Mouse (Mus musculus): ENCODE data around the gene C77080. TPM values are rescaled to one million over a fixed set of nuclear protein-coding genes. Genes with fewer than 3 reads are reported as not detected.
"Not testable (repeated sequence)": the region's sequence is repeated elsewhere in the genome, so short reads cannot be mapped to it uniquely, and the experiment has no call there.

C77080 gene
- polyA plus RNA-seq, 1 experiment from 2014 or later, result 3.7 TPM

DNA sequence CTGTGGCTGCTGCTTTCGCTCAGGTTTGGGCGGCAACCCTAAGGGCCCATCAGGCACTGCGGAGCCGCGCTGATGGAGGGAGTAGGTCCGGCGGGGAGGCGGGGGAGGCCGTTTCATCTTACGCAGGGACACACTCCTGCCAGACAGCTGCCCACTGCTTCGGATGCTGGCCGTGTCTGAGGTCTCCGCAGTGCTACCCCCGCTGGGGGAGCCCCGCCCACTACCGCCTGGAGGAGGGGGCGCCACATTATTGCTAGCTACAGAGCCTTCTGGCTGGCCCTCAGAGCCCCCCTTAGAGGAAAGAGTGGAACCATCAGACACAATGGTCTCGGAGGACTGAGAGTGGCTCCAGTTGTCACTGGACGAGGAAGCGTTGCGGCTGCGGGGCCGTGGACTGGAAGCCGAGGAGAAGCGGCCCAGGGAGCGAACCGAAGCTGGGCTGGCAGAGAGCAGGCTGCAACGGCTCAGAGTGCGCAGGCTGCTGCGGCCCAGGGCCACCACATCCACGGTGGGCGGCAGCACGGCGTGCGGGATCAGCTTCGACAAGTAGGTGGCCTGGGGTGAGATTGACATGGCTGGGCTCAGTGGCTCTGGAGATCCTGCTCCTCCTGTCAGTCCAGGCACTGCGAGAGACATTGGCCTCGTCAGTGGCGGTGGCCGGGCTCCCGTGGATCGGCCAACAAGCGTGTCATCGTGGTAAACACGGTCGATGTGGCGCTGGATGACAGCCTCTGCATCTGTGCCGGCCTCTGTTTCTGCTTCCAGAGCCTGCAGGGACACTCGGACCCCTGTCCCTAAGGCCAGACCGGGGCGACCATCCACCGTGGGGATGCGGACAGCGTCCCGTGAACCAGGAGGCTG lies 37.6 kb downstream of the C77080 start:
- 30% methylated on average over 55 of the region's 55 CpGs for WGBS
- H3K4me2 ChIP-seq (ENCODE audit: low read depth, severe bottlenecking), result peak overlapping the region; percentile 55
- peaks cover 8% of the 10 kb centered on the region; the same call in 1 of the 2 replicates for H3K36me3 ChIP-seq (ENCODE audit: control insufficient read depth, insufficient read depth, low read length)
- peak overlapping the region; percentile 20 for H3K4me3 ChIP-seq (ENCODE audit: low read depth, low read length)
- ATAC-seq (ENCODE audit: insufficient number of reproducible peaks, low FRiP score, low TSS enrichment, low read depth), result 0 out of 2 replicates have a peak, but pooled peaks have one; percentile 32
- peak; percentile 56 for DNase-seq (ENCODE audit: low spot score)
- peak overlapping the region; percentile 45 for H3K9ac ChIP-seq (ENCODE audit: low read length)
- no peak overlapping the region for H3K27ac ChIP-seq (replicated peaks; ENCODE audit: low read depth, low read length)
- H3K9me3 ChIP-seq (ENCODE audit: control insufficient read depth, low read length), result no peaks in the 10 kb centered on the region
- H3K4me1 ChIP-seq (ENCODE audit: control insufficient read depth, insufficient read depth, low read length), result peaks cover 43% of the 10 kb centered on the region
- H3K27me3 ChIP-seq (ENCODE audit: control insufficient read depth, insufficient read depth, low read length), result peaks cover 2% of the 10 kb centered on the region; the same call in 1 of the 2 replicates

DNA sequence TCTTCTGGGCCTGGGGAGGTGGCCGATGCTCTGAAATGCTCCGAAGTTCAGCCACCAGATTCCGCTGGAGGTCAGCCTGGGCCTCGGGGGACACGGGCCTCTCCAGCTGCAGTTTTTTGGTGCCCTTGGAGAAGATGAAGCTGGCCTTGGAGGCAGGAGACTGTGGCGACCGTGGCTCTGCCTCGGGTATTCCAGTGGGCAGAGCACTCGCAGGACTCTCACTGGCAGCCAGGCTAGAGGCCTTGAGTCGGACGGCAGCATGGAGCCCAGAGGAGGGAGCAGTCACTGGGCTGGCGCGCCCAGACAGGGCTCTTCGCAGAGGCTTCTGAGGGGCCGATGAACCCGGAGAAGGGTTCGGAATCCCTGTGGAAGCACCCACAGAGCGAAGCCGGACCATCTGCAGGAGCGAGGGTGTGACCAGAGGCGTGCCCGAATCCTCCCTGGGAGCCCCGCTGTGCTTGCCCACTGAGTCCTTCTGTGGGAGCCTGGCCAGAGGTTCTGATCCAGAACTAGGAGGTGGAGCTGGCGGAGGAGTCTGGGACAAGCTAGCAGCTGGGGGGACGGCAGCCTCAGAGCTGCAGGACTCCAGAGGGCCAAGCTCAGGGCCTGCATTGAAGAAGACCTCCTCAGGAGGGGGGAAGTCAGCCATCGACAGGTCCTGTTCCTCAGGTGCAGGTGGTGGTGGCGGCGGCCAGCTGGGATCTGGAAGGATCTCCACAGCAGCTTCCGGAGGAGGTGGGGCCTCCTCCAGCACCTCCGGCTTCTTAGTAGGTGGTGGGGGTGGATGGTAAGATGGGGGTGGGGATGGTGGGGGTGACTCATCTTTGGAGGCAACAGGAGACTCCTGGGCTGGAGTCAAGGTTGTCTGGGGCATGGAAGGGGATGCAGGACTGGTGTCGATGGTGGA lies 38.9 kb downstream of the C77080 start:
- WGBS, result 62% methylated on average over 31 of the region's 31 CpGs
- Histone ChIP-seq H3K4me2 (ENCODE audit: low read depth, severe bottlenecking) (no peak overlapping the region), H3K9ac (ENCODE audit: low read length) (no peak overlapping the region), H3K9me3 (ENCODE audit: control insufficient read depth, low read length) (no peaks in the 10 kb centered on the region), H3K27ac (replicated peaks; ENCODE audit: low read depth, low read length) (no peak overlapping the region), H3K4me3 (ENCODE audit: low read depth, low read length) (no peak overlapping the region), H3K36me3 (ENCODE audit: control insufficient read depth, insufficient read depth, low read length) (peaks cover 10% of the 10 kb centered on the region), H3K27me3 (ENCODE audit: control insufficient read depth, insufficient read depth, low read length) (no peaks in the 10 kb centered on the region; the same call in 1 of the 2 replicates), H3K4me1 (ENCODE audit: control insufficient read depth, insufficient read depth, low read length) (peaks cover 33% of the 10 kb centered on the region)
- ATAC-seq (ENCODE audit: insufficient number of reproducible peaks, low FRiP score, low TSS enrichment, low read depth), result no peak
- DNase-seq (ENCODE audit: low spot score), result no peak

DNA sequence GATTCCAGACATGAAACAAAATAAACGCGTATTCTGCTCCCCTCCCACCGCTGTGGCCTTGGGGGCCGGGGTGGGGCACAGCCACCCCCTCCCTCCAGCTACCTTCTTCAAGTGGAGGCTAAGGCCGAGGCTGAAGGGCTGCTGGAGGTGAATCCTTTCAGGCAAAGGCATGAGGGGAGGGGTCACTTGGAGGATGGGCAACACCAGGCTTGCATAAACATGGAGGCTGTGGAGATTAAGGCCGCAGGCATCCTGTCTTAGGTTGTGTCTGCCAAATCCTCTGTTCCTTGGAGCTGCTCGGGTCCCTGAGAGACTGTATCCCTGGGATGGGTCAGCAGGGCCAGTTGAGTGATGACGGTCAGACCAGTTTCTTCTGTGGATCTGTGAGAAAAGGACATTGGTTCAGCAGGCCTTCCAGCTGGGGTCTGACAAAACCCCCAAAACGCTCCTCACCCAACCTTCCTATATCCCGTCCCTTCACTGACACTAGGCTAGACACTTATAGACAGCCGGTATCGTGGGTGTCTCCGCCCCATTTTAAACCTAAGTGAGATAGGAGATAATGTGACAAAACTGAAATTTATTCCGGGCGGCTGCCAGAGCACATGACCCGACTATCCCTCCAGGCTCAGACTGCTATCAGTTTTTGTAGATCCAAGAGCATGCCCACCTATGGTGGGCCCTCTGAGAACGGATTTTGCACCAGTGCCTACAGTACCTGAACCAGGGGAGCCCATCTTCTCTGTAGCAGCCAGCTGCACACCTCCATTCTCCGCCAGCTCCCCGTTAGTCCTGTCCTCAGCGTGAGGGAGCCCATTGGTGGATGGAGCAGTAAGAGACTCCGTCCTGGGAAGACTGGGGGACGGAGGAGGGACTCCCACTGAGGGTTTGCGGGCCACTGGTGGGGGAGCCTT lies 39.9 kb downstream of the C77080 start:
- H3K4me2 ChIP-seq (ENCODE audit: low read depth, severe bottlenecking), result no peak overlapping the region
- peaks cover 15% of the 10 kb centered on the region for H3K36me3 ChIP-seq (ENCODE audit: control insufficient read depth, insufficient read depth, low read length)
- no peak for ATAC-seq (ENCODE audit: insufficient number of reproducible peaks, low FRiP score, low TSS enrichment, low read depth)
- no peak for DNase-seq (ENCODE audit: low spot score)
- 75% methylated on average over 23 of the region's 23 CpGs for WGBS
- no peaks in the 10 kb centered on the region for H3K9me3 ChIP-seq (ENCODE audit: control insufficient read depth, low read length)
- H3K4me3 ChIP-seq (ENCODE audit: low read depth, low read length), result no peak overlapping the region
- no peaks in the 10 kb centered on the region; the same call in 1 of the 2 replicates for H3K27me3 ChIP-seq (ENCODE audit: control insufficient read depth, insufficient read depth, low read length)
- no peak overlapping the region for H3K27ac ChIP-seq (replicated peaks; ENCODE audit: low read depth, low read length)
- no peak overlapping the region for H3K9ac ChIP-seq (ENCODE audit: low read length)
- H3K4me1 ChIP-seq (ENCODE audit: control insufficient read depth, insufficient read depth, low read length), result peaks cover 24% of the 10 kb centered on the region

DNA sequence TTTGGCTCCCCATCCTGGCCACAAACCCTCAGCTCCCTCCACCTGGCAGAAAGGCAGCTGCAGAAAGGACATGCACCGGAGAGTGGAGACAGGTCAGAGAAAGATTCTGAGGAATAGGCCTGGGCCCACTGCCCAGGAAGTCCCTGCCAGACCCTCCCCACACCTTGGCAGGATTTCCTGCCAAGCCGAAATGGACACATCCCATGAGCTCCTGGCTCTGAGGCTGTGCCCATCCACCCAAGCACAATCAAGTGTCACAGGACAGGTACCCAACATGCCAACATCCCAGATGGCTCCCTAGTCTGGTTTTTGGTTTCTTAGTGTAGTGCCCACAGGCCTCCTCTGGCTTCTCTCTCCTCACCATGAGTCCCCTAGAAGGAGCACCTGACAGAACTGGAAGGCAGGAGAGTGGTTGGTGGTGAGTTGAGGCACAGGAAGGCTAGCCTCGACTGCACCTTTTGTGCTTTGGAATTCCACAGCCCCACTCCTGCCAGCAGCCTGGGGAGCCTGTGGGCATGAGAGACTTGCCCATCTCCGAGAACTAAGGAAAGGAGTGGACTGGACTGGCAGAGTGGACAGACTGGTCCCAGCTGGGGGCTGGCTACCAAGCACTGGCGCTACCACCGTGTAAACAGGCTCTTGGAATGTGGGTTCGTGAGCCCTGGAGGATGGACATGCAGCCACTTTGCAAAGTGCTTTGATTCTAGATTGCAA lies 40.7 kb downstream of the C77080 start:
- peaks cover 18% of the 10 kb centered on the region for H3K4me1 ChIP-seq (ENCODE audit: control insufficient read depth, insufficient read depth, low read length)
- no peaks in the 10 kb centered on the region; the same call in 1 of the 2 replicates for H3K27me3 ChIP-seq (ENCODE audit: control insufficient read depth, insufficient read depth, low read length)
- H3K9ac ChIP-seq (ENCODE audit: low read length), result no peak overlapping the region
- DNase-seq (ENCODE audit: low spot score) (no peak), ATAC-seq (ENCODE audit: insufficient number of reproducible peaks, low FRiP score, low TSS enrichment, low read depth) (no peak)
- H3K4me2 ChIP-seq (ENCODE audit: low read depth, severe bottlenecking), result no peak overlapping the region
- H3K27ac ChIP-seq (replicated peaks; ENCODE audit: low read depth, low read length), result no peak overlapping the region
- H3K9me3 ChIP-seq (ENCODE audit: control insufficient read depth, low read length), result no peaks in the 10 kb centered on the region
- H3K4me3 ChIP-seq (ENCODE audit: low read depth, low read length), result no peak overlapping the region
- WGBS, result 79% methylated on average over 7 of the region's 7 CpGs
- H3K36me3 ChIP-seq (ENCODE audit: control insufficient read depth, insufficient read depth, low read length), result peaks cover 17% of the 10 kb centered on the region

DNA sequence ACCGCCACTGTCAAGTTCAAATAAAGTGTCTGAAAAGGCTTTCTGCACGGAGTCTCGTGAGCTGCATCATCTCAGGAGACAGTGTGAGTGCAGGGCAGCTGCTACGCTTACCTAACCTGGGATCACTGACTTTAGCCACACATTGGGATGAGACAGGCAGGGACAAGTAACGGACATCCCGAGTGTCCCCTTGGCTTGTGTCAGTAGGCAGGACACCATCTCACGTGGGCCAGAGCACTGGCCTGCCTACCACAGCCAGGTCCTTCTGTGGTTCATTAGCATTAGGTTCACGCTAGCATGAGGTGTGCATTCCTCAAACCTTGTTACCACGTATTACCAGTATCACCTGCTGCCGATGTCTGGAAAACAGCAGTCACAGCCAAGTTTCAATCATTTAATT lies 42.0 kb downstream of the C77080 start:
- no peak for DNase-seq (ENCODE audit: low spot score)
- ATAC-seq (ENCODE audit: insufficient number of reproducible peaks, low FRiP score, low TSS enrichment, low read depth), result no peak
- no peaks in the 10 kb centered on the region for H3K9me3 ChIP-seq (ENCODE audit: control insufficient read depth, low read length)
- no peak overlapping the region for H3K9ac ChIP-seq (ENCODE audit: low read length)
- no peak overlapping the region for H3K4me2 ChIP-seq (ENCODE audit: low read depth, severe bottlenecking)
- no peaks in the 10 kb centered on the region; the same call in 1 of the 2 replicates for H3K27me3 ChIP-seq (ENCODE audit: control insufficient read depth, insufficient read depth, low read length)
- peaks cover 26% of the 10 kb centered on the region for H3K36me3 ChIP-seq (ENCODE audit: control insufficient read depth, insufficient read depth, low read length)
- no peak overlapping the region for H3K4me3 ChIP-seq (ENCODE audit: low read depth, low read length)
- peaks cover 18% of the 10 kb centered on the region for H3K4me1 ChIP-seq (ENCODE audit: control insufficient read depth, insufficient read depth, low read length)
- no peak overlapping the region for H3K27ac ChIP-seq (replicated peaks; ENCODE audit: low read depth, low read length)
- 74% methylated on average over 10 of the region's 10 CpGs for WGBS

DNA sequence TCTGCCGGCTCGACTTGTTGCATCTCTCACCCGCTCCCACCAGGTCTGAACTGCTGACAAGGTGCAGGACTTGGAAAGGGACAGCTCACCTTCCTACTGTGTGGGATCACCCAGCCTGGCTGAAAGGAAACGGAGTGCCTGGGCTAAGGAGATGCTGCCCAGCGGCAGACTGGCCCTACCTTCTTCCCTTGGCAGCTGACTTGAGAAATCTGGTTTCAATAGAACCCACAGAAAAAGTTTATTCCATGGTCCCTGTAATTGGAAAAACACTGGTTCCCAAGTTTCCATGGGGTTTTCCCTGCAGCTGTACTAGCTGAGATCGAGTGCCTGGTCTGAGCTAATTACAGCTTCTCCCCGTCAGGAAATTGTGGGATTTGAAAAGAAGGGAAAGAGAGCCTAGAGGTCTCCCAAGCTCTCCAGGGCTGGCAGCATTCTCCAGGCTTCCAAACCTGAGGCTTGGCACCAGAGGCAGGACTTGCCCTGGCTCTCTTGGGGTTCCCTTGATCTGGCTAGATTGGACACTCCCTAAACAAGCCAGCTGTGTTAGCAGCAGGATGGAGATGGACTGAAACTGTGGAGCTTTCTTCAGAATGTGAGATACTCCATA lies 42.5 kb downstream of the C77080 start:
- Histone ChIP-seq H3K4me3 (ENCODE audit: low read depth, low read length) (no peak overlapping the region), H3K27ac (replicated peaks; ENCODE audit: low read depth, low read length) (no peak overlapping the region; the same call in 1 of the 2 replicates), H3K4me2 (ENCODE audit: low read depth, severe bottlenecking) (no peak overlapping the region), H3K9ac (ENCODE audit: low read length) (no peak overlapping the region), H3K4me1 (ENCODE audit: control insufficient read depth, insufficient read depth, low read length) (peaks cover 13% of the 10 kb centered on the region), H3K27me3 (ENCODE audit: control insufficient read depth, insufficient read depth, low read length) (no peaks in the 10 kb centered on the region), H3K9me3 (ENCODE audit: control insufficient read depth, low read length) (no peaks in the 10 kb centered on the region), H3K36me3 (ENCODE audit: control insufficient read depth, insufficient read depth, low read length) (peaks cover 31% of the 10 kb centered on the region)
- WGBS, result 57% methylated on average over 7 of the region's 7 CpGs
- no peak for DNase-seq (ENCODE audit: low spot score)
- no peak for ATAC-seq (ENCODE audit: insufficient number of reproducible peaks, low FRiP score, low TSS enrichment, low read depth)

DNA sequence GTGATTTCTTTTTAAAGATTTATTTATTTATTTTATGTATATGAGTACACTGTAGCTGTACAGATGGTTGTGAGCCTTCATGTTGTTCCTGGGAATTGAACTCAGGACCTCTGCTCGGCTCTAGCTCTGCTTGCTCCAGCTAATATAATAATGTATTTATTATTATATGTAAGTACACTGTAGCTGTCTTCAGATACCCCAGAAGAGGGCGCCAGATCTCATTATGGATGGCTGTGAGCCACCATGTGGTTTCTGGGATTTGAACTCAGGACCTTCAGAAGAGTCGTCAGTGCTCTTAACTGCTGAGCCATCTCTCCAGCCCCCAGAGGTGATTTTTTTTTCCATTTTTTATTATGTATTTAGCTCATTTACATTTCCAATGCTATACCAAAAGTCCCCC lies 48.7 kb downstream of the C77080 start:
- H3K27ac ChIP-seq (replicated peaks; ENCODE audit: low read depth, low read length); ATAC-seq (ENCODE audit: insufficient number of reproducible peaks, low FRiP score, low TSS enrichment, low read depth); H3K9ac ChIP-seq (ENCODE audit: low read length); H3K4me2 ChIP-seq (ENCODE audit: low read depth, severe bottlenecking); H3K27me3 ChIP-seq (ENCODE audit: control insufficient read depth, insufficient read depth, low read length); H3K9me3 ChIP-seq (ENCODE audit: control insufficient read depth, low read length); DNase-seq (ENCODE audit: low spot score); H3K4me3 ChIP-seq (ENCODE audit: low read depth, low read length); H3K4me1 ChIP-seq (ENCODE audit: control insufficient read depth, insufficient read depth, low read length): not testable (repeated sequence)
- WGBS, result 81% methylated on average over 3 of the region's 3 CpGs
- peaks cover 47% of the 10 kb centered on the region for H3K36me3 ChIP-seq (ENCODE audit: control insufficient read depth, insufficient read depth, low read length)
